Mouse (Mus musculus): ENCODE measurements at regions not wholly inside any gene's neighbourhood (a gene's known extent, or its start where the extent isn't known, plus 50 kb on each side); places are given as distances from the start of the nearest gene placed in this dataset.

- no peak for DNase-seq (ENCODE audit: low read depth)
These were observed 308.8 kb upstream of the Marcks start for GRCm38 (mm10) chr10:37447333-37448204.

DNA sequence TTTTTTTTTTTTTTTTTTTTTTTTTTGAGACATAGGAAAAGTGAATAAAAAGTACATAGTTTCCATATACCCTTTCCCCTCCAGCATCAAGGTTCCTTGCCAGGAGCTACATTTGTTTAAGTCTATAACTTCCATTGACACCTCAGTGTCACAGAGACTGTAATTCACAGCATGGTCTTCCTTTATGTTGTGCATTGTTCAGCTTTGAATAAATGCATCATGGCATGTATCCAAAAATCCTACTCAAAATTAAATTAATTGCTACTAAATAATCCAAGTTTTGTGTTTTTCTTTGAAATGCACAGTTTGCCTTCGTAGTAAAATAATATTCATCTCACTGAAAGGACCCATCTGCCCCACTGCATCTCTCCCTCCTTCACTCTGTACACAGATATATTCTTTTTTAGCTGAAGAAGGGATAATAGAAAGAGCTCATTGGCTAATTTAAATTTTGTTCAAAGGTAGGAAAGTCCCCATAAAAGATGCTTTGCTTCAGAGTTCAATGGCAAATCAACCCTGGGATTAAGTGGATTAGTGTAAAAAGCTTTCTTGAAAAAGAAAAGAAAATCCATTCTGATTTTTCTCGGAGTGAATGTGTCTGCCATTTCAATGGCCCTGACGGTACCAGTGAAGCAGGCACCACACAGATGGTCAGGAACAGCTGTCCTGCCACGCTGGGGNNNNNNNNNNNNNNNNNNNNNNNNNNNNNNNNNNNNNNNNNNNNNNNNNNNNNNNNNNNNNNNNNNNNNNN is 301.3 kb upstream of the Marcks start:
- no peak for DNase-seq (ENCODE audit: low read depth)

GRCm38 (mm10) chr10:37438312-37438711 is 299.6 kb upstream of the Marcks start:
- no peak for DNase-seq (ENCODE audit: low read depth)

DNA sequence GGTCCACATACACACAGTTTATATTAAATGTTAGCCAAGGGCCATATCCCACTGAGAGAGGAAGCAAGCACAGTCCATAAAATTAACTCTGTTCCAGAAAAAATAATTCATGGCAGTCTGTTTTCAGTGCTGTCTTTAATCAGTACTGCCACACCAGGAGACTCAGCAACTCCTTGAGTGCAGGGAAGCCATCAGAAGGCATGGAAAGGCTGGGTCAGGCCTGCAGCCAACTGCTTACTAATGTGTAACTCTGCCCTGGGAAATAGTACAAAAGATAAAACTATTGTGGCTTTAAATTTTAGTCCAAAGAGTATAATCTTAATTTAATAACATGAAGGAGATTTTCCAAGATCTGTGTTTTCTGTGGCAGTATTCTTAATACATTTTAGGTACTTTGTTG is 298.1 kb upstream of the Marcks start:
- no peak for DNase-seq (ENCODE audit: low read depth)

DNA sequence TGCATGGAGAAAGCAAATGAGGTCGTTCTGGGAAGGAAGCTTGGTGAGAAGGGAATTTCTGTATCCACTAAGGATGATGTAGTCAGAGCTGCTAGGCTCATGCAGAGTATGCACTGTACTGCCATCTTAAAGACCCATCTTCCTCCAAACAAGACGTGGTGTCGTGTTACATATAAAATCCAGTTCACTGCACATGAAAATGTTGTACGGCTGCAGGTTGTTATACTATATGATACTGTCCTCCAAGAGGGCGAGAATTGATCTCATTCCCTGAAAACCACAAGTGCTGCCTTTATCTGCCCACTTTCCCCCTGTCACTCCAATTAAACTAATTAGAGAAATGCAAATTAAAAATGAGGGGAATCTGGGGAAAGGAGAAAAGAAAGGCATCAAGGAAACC is 295.5 kb upstream of the Marcks start:
- DNase-seq (ENCODE audit: low read depth) = no peak

DNA sequence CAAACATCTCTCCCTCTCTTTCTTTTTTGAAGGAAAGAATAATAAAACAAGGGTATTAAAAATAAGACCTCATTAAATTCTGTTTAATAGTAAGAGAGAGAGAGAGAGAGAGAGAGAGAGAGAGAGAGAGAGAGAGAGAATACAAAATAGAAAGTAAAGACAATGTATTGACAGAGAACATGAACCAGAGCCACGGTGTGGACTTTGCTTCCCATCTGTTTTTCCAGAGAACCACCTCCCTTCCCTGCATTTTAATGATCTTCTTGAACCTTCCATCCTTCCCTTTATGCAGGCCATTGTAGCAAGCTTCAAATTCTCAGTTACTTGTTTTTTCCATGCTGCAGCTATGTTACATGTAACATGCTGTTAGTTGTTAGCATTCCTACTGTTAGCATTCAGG is 284.3 kb upstream of the Marcks start:
- no peak for DNase-seq (ENCODE audit: low read depth)

DNA sequence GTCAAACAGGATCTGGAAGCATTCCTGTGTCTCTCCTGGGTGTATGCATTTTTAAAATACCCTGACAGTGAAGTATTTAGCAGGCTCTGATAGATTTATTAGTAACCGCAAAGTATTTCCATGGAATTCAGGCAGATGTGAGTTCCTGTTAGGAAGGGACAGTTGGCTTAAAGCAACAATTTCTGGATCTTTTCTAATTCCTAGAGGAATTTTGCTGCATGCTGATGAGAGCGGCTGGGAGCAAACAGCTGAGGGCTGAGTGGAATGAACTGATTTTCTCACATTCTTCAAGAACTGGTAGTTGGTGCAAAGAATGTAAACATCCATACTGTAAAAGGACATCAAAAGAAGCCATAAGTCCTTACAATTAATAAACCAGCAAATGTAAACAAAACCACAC is 283.9 kb upstream of the Marcks start:
- no peak for DNase-seq (ENCODE audit: low read depth)

- no peak for DNase-seq (ENCODE audit: low read depth)
These were observed 277.6 kb upstream of the Marcks start for GRCm38 (mm10) chr10:37416321-37416720.

GRCm38 (mm10) chr10:37412401-37412800 is 273.7 kb upstream of the Marcks start:
- no peak for DNase-seq (ENCODE audit: low read depth)

DNA sequence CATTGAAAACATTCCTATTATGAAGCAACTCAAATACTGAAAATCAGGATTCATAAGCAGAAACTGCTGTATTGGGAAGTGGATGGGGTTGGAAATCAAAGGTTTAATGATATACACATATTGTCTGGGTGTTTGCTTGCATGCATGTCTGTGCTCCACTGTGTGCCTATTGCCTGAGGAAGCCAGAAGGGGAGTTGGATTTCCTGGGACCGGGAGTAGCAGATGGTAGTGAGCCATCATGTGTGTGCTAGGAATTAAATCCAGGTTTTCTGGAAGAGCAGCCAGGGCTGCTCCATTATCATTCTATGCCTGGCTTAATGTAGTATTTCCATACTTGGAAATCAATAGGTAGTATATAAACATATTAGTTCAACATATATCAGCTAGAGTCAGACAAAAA is 271.0 kb upstream of the Marcks start:
- no peak for DNase-seq (ENCODE audit: low read depth)

DNA sequence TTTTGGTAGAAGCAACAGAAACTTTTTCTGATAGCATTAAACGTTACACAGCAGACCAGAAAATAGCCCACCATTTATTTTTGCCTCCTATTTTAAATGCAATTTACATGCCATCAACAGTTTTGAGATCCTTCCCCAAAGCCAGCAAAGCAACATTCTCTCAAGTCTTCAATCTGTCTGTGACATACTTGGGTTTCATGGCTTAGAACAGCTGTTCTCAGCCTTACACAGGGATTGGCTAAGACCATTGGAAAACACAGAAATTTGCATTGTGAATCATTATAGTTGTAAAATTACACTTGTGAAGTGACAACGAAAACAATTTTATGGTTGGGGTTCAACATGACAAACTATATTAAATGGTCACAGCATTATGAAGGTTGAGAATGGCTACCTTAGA is 268.8 kb upstream of the Marcks start:
- DNase-seq (ENCODE audit: low read depth) = no peak

- no peak for DNase-seq (ENCODE audit: low read depth)
These were observed 266.2 kb upstream of the Marcks start for GRCm38 (mm10) chr10:37404933-37405332.

DNA sequence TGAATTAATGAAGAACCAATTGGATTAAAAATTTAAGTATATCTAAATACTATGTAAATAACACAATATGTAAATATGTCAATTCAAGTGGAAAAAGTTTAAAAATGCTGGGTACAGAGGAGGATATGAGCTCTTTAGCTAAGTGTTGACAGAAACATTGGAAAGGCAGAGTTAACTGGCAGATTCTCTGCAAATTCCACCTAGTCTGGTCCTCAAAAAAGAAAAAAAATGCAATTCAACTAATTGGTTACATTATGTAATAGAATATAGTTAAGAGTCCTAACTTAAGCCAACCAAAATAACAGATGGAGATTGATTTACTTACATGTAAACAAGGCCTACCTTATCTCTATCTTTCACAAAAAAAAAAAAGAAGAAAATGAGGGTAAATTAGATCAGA is 265.7 kb upstream of the Marcks start:
- no peak for DNase-seq (ENCODE audit: low read depth)

GRCm38 (mm10) chr10:37402376-37402775 is 263.7 kb upstream of the Marcks start:
- no peak for DNase-seq (ENCODE audit: low read depth)

DNA sequence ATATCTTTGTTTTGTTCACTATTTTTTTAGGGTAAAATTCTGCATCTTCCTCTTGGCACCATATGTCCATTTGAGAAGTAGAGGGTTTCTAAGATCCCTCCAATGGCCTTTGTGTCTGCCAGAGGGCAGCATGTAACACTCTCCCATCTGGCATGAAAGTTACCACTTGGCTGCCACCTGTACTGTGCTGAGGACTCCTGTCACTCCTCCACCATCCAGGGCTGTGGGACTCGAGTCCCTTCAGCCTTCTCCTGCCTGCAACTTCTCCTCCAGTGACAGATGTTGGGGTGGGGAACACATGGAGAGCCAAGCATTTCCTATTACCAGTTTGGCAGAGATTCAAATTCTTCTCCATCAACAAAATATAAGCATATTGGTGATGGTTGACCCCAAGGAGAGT is 262.3 kb upstream of the Marcks start:
- DNase-seq (ENCODE audit: low read depth) = no peak

DNA sequence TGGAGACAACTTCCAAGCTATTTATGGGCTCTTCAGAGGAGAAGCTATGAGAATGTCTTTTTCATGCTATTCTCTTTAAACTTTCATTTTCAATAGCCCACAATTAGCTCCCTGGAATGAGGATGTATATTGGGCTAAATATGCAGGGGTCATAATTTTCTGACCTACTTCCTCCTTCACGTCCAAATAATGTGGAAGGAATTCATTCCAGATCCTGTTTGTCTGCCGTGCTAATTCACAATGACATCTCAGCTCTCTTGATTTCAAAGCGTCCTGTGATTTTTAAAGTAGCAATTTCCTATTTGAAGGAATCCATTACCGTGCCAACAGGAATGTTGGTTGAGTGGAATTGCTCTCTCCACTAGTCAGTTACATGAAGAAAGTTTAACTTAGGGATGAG is 261.7 kb upstream of the Marcks start:
- no peak for DNase-seq (ENCODE audit: low read depth)

GRCm38 (mm10) chr10:37397271-37397991 is 258.7 kb upstream of the Marcks start:
- no peak for DNase-seq (ENCODE audit: low read depth)

DNA sequence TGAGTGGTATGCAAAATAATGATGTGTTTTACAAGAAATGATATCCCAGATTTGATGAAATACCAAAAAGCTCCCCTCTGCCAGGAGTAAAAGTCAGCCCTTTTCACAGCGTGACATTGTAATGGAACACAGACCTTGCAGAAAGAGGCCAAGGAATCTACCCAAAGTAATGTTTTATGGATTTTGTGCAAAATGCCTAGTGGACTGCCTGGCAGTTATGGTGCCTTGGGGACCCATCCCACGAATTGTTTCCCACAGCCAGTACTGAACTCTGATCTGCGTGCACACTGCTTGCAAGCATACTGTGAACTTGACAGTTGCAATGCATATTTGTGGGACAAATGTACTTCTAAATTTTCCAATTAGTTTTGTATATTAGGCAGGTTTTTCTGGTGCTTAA is 251.3 kb upstream of the Marcks start:
- no peak for DNase-seq (ENCODE audit: low read depth)

DNA sequence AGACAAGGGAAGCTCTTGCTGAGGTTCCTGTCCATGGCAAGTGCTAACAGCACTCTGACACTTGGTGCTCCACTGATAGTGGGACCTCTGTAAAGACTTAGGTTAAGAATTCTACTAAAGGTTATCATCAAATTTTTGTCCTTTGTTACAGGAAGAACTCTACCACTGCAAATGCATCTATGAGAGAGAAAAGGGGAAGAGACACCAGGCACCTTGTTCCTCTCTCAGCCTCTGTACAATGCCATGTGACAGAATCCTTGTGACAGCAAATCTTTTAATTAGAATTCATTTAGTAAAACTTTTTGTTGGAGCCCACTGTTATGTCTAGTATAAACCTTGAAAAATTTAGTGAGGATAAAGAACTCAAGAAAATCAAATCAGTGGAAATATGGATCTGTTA is 247.5 kb upstream of the Marcks start:
- DNase-seq (ENCODE audit: low read depth) = no peak

DNA sequence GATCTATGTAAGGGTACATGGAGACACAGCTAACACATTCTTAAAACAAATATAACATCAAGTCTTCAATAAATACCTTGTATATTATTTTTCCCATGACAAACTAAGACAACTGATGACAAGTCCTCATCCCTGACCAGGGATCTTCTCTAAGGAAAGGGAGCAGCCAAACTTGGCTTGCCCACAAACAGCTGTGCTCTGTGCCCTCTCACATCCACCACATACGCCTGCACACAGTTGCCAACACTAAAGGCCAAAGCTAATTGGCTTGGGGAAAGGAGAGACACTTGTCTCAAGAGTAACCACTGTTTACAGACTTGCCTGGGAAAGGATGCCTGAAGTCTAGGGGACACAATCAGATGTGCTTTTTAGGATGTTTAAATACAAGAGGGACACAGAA is 241.3 kb upstream of the Marcks start:
- no peak for DNase-seq (ENCODE audit: low read depth)

DNA sequence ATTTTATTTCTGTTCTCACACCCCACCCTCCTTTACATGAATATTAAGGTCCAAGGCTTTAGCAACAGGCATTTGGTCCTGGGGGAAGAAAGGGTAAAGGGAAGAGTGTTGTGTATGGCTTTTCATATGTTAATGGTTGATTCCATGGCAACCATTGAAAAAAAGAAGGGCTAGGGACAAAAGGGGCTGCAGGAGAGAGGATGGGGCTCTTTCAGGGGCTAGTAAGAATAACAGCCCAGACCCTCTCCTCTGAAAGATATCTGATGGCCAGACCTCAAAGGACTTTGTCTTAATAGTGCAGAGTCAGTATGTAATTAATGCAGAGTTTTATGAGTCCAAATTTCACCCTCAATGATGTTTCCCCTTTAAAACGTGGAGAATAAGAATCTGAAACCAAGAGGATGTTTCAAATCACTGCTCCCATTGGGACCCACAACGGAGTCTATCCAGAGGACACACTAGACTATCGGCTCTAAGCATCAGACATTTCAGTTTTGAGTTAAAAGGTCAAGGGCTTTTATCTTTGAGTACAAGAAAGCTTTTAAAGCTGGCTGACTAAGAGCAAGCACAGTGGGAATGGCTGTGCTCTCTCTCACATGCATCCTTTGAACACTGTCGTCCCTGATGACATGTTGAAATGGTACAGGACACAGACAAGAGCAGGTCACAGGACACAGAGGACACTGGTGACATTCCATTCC is 239.4 kb upstream of the Marcks start:
- DNase-seq (ENCODE audit: low read depth) = no peak
